Mouse (Mus musculus): ENCODE results near the gene A730046J19Rik. TPM values are rescaled to one million over a fixed set of nuclear protein-coding genes. Genes with fewer than 3 reads are reported as not detected.

Gene A730046J19Rik
- total RNA-seq (2022), result 10 to 100 TPM in 1 of 4 experiments, 1 to 10 TPM in 3; 7.4 to 10.3 (median 9.0) TPM

- no peak for DNase-seq
Observed at GRCm38 (mm10) chrX:144153523-144153922, at the start of gene A730046J19Rik. Gene A730046J19Rik, plus strand, starts transcription at chrX:144153695.

GRCm38 (mm10) chrX:144104619-144105416 is 48.7 kb upstream of the A730046J19Rik start:
- no peak for DNase-seq

DNA sequence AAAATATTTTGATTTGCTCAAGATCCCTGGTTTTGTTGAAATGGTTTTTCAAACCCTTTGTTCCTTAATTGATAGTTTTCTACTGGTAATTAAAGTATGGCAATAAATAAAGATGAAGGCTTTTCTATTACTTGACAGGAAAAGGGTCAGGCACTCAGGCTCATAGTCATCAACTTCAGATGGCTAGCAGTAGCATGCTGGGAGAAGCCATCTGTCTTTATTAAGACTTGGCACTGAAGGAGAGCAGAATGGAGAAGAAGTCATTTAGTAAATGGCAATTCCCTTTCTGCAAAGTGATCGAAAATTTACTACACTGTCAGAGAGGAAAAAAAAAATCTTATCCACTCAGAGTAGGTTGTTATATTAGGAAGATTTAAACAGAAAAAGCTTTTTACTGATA is 17.2 kb upstream of the A730046J19Rik start:
- DNase-seq, result no peak

- no peak for DNase-seq
Observed at GRCm38 (mm10) chrX:144149987-144150386, 3.5 kb upstream of the A730046J19Rik start.

GRCm38 (mm10) chrX:144154111-144154510 is 616 bp downstream of the A730046J19Rik start:
- no peak for DNase-seq

GRCm38 (mm10) chrX:144162936-144163335 is 9.4 kb downstream of the A730046J19Rik start:
- no peak for DNase-seq

Other genes starting within 250 kb of the A730046J19Rik start
- 1 to 10 TPM in 2 of 4 experiments, under 1 TPM in 2; 0.35 to 1.1 (median 0.82) TPM for gene Dcx, start 220.4 kb upstream of the A730046J19Rik start, total RNA-seq (2022)
- 10 to 100 TPM in 1 of 4 experiments, 1 to 10 TPM in 3; 7.4 to 13.6 (median 8.5) TPM for gene Alg13, start 164.1 kb downstream of the A730046J19Rik start, total RNA-seq (2022)